22 mouse cellular contexts compared by ENCODE assay signal in the genomic region with DNA sequence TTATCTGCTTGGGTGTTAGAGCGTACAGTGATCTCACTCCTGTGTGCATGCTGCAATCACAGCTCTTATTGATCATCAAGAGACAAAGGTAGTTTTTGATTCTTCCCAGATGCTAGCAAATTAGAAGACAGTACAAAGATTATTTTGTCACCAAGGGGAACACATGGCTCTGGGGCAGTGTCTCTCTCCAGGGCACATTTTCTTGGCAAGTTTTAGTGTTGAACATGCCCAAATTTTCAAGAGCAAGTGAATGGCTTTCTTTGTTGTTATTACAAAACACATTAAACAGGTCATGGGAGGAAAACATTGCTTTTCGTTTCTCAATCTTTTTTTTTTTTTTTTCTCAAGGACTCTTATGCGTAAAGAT.
DNase-seq lines count a peak whose midpoint lies in the region; ATAC-seq and TF ChIP-seq lines count a peak whose summit lies in the region.
"Had no signal": no experiment of that assay in that cellular context is flagged by ENCODE, and none has a peak within 500 bp of the region (broad histone marks: within the 10 kb centered on the region; RNA-seq: fewer than 3 reads in every experiment).

No protein-coding gene starts in this region.

- 50% methylated on average over 3 of the region's 3 CpGs for WGBS in forebrain, embryonic 15.5 days
- WGBS in forebrain, postnatal 0 days, result 27% methylated on average over 3 of the region's 3 CpGs
- WGBS in hindbrain, embryonic 15.5 days, result 63% methylated on average over 3 of the region's 3 CpGs
- WGBS in hindbrain, embryonic 12.5 days, result 80% methylated on average over 3 of the region's 3 CpGs
- 63% methylated on average over 3 of the region's 3 CpGs for WGBS in neural tube, embryonic 14.5 days

- no peak for TF ChIP-seq CTCF in forebrain, postnatal 0 days (IDR thresholded peaks at IDR 0.05; ENCODE audit: low read depth)

- peak overlapping the region; percentile 3; the same call in 1 of the 2 replicates for H3K27ac ChIP-seq in forebrain, embryonic 15.5 days (replicated peaks)
- H3K27ac ChIP-seq in forebrain, postnatal 0 days (ENCODE audit: low read depth, low read length), result no peak overlapping the region
- 0 out of 2 replicates have a peak overlapping the region, but pooled peaks have one; percentile 12 for H3K27ac ChIP-seq in hindbrain, embryonic 15.5 days (replicated peaks)
- no peak overlapping the region for H3K27ac ChIP-seq in hindbrain, embryonic 12.5 days
- peak overlapping the region; percentile 70 for H3K27ac ChIP-seq in neural tube, embryonic 14.5 days (ENCODE audit: low read depth, low read length)
- H3K27ac ChIP-seq: embryonic facial prominence, embryonic 12.5 days; kidney, embryonic 15.5 days; limb, embryonic 12.5 days; liver, embryonic 12.5 days; midbrain, embryonic 13.5 days; stomach, postnatal 0 days had no signal

- no peak overlapping the region for H3K9ac ChIP-seq in forebrain, embryonic 15.5 days (replicated peaks)
- no peak overlapping the region for H3K9ac ChIP-seq in forebrain, postnatal 0 days
- no peak overlapping the region for H3K9ac ChIP-seq in hindbrain, embryonic 15.5 days
- H3K9ac ChIP-seq in hindbrain, embryonic 12.5 days, result no peak overlapping the region
- H3K9ac ChIP-seq in neural tube, embryonic 14.5 days (replicated peaks; ENCODE audit: low read depth, low read length), result no peak overlapping the region; the same call in 1 of the 2 replicates
- H3K9ac ChIP-seq: embryonic facial prominence, embryonic 12.5 days; kidney, embryonic 15.5 days; limb, embryonic 12.5 days; liver, embryonic 12.5 days; midbrain, embryonic 13.5 days had no signal

- no peak for ATAC-seq in forebrain, embryonic 15.5 days (replicated peaks)
- ATAC-seq in forebrain, postnatal 0 days, result no peak; the same call in 1 of the 2 replicates
- ATAC-seq in hindbrain, embryonic 15.5 days (ENCODE audit: low FRiP score, low read depth), result 0 out of 2 replicates have a peak, but pooled peaks have one; percentile 32
- no peak for ATAC-seq in hindbrain, embryonic 12.5 days (ENCODE audit: low FRiP score)
- 0 out of 2 replicates have a peak, but pooled peaks have one; percentile 18 for ATAC-seq in neural tube, embryonic 14.5 days (ENCODE audit: low read depth)
- ATAC-seq: CD4-positive, CD25-positive, alpha-beta regulatory T cell, adult 4 months; intestine, postnatal 0 days; liver, embryonic 12.5 days had no signal

- no peaks in the 10 kb centered on the region for H3K27me3 ChIP-seq in forebrain, embryonic 15.5 days
- no peaks in the 10 kb centered on the region for H3K27me3 ChIP-seq in forebrain, postnatal 0 days (ENCODE audit: insufficient read depth, low read length)
- H3K27me3 ChIP-seq in hindbrain, embryonic 15.5 days, result no peaks in the 10 kb centered on the region
- H3K27me3 ChIP-seq in hindbrain, embryonic 12.5 days, result no peaks in the 10 kb centered on the region
- no peaks in the 10 kb centered on the region for H3K27me3 ChIP-seq in neural tube, embryonic 14.5 days (ENCODE audit: control insufficient read depth, insufficient read depth, low read length)
- H3K27me3 ChIP-seq: embryonic facial prominence, embryonic 12.5 days; kidney, embryonic 15.5 days; limb, embryonic 12.5 days; liver, embryonic 12.5 days; midbrain, embryonic 13.5 days had no signal

- no peak overlapping the region for H3K4me3 ChIP-seq in forebrain, embryonic 15.5 days
- no peak overlapping the region for H3K4me3 ChIP-seq in forebrain, postnatal 0 days (ENCODE audit: low read depth, low read length)
- H3K4me3 ChIP-seq in hindbrain, embryonic 15.5 days, result no peak overlapping the region
- H3K4me3 ChIP-seq in hindbrain, embryonic 12.5 days, result no peak overlapping the region
- no peak overlapping the region for H3K4me3 ChIP-seq in neural tube, embryonic 14.5 days (ENCODE audit: low read depth, low read length)
- H3K4me3 ChIP-seq: embryonic facial prominence, embryonic 12.5 days; kidney, embryonic 15.5 days; limb, embryonic 12.5 days; liver, embryonic 12.5 days; midbrain, embryonic 13.5 days; myocyte had no signal

- no peak for DNase-seq in forebrain, postnatal 0 days
- DNase-seq in brain, adult 2 months (ENCODE audit: low read depth, low spot score), result peak; percentile 65
- DNase-seq in kidney, adult 11 months, result no peak
- DNase-seq: adrenal gland, postnatal 36 days; cerebellum, adult 18-20 months; kidney, postnatal 36 days; lung, adult 2 months; lung, postnatal 14 days; right cerebral cortex, postnatal 14 days had no signal

- H3K9me3 ChIP-seq in forebrain, embryonic 15.5 days, result no peaks in the 10 kb centered on the region; the same call in 1 of the 2 replicates
- peaks cover 4% of the 10 kb centered on the region; the same call in 1 of the 2 replicates for H3K9me3 ChIP-seq in forebrain, postnatal 0 days (ENCODE audit: low read length)
- H3K9me3 ChIP-seq in hindbrain, embryonic 15.5 days, result no peaks in the 10 kb centered on the region
- 0 out of 2 replicates have a peak, but pooled peaks cover 10% of the 10 kb centered on the region for H3K9me3 ChIP-seq in hindbrain, embryonic 12.5 days (replicated peaks)
- no peaks in the 10 kb centered on the region for H3K9me3 ChIP-seq in neural tube, embryonic 14.5 days (ENCODE audit: control insufficient read depth, low read length)
- H3K9me3 ChIP-seq: embryonic facial prominence, embryonic 12.5 days; kidney, embryonic 15.5 days had no signal

- H3K4me1 ChIP-seq in forebrain, embryonic 15.5 days, result peaks cover 7% of the 10 kb centered on the region
- H3K4me1 ChIP-seq in forebrain, postnatal 0 days (ENCODE audit: insufficient read depth), result no peaks in the 10 kb centered on the region
- H3K4me1 ChIP-seq in hindbrain, embryonic 15.5 days (replicated peaks), result peaks cover 9% of the 10 kb centered on the region
- H3K4me1 ChIP-seq in hindbrain, embryonic 12.5 days, result no peaks in the 10 kb centered on the region
- H3K4me1 ChIP-seq in neural tube, embryonic 14.5 days (ENCODE audit: control insufficient read depth, insufficient read depth, low read length), result peaks cover 4% of the 10 kb centered on the region; the same call in 1 of the 2 replicates
- H3K4me1 ChIP-seq: embryonic facial prominence, embryonic 12.5 days; kidney, embryonic 15.5 days; liver, embryonic 12.5 days had no signal

- no peak overlapping the region for H3K4me2 ChIP-seq in forebrain, embryonic 15.5 days (replicated peaks)
- no peak overlapping the region for H3K4me2 ChIP-seq in forebrain, postnatal 0 days (ENCODE audit: low read depth)
- no peak overlapping the region for H3K4me2 ChIP-seq in hindbrain, embryonic 15.5 days
- no peak overlapping the region for H3K4me2 ChIP-seq in hindbrain, embryonic 12.5 days (replicated peaks)
- H3K4me2 ChIP-seq in neural tube, embryonic 14.5 days (ENCODE audit: low read depth, low read length), result no peak overlapping the region
- H3K4me2 ChIP-seq: embryonic facial prominence, embryonic 12.5 days; kidney, embryonic 15.5 days; limb, embryonic 12.5 days; liver, embryonic 12.5 days; midbrain, embryonic 13.5 days had no signal

- no peaks in the 10 kb centered on the region for H3K36me3 ChIP-seq in forebrain, embryonic 15.5 days
- no peaks in the 10 kb centered on the region for H3K36me3 ChIP-seq in forebrain, postnatal 0 days (ENCODE audit: insufficient read depth)
- H3K36me3 ChIP-seq in hindbrain, embryonic 15.5 days, result no peaks in the 10 kb centered on the region; the same call in 1 of the 2 replicates
- H3K36me3 ChIP-seq in hindbrain, embryonic 12.5 days, result no peaks in the 10 kb centered on the region
- no peaks in the 10 kb centered on the region for H3K36me3 ChIP-seq in neural tube, embryonic 14.5 days (ENCODE audit: control insufficient read depth, insufficient read depth, low read length)
- H3K36me3 ChIP-seq: embryonic facial prominence, embryonic 12.5 days; kidney, embryonic 15.5 days; limb, embryonic 12.5 days; liver, embryonic 12.5 days; midbrain, embryonic 13.5 days had no signal

Comparison
In these comparisons a context has a peak if more than half of its experiments do, and no peak if none do; other contexts are left out.
1. ATAC-seq: peak in hindbrain, embryonic 15.5 days (single experiment) and neural tube, embryonic 14.5 days (single experiment); none in forebrain, embryonic 15.5 days (single experiment), forebrain, postnatal 0 days (single experiment) and hindbrain, embryonic 12.5 days (single experiment).
2. H3K27ac ChIP-seq: peak in forebrain, embryonic 15.5 days (single experiment), hindbrain, embryonic 15.5 days (single experiment) and neural tube, embryonic 14.5 days (single experiment); none in forebrain, postnatal 0 days (single experiment) and hindbrain, embryonic 12.5 days (single experiment).